In genomic region chr3:141466061-141466460, GRCm38 (mm10) we compare ENCODE assay signal across 9 mouse cellular contexts. TPM values are rescaled to one million over a fixed set of nuclear protein-coding genes. Genes with fewer than 3 reads are reported as not detected.
DNase-seq lines count a peak whose midpoint lies in the region; ATAC-seq and TF ChIP-seq lines count a peak whose summit lies in the region.
"Had no signal": no experiment of that assay in that cellular context is flagged by ENCODE, and none has a peak within 500 bp of the region (broad histone marks: within the 10 kb centered on the region; RNA-seq: fewer than 3 reads in every experiment).

No protein-coding gene starts in this region.

- H3K9ac ChIP-seq in heart, embryonic 13.5 days: peak overlapping the region; percentile 82

- H3K4me2 ChIP-seq in heart, embryonic 13.5 days: peak overlapping the region; percentile 93

- H3K36me3 ChIP-seq in heart, embryonic 13.5 days: no peaks in the 10 kb centered on the region
- no peaks in the 10 kb centered on the region for H3K36me3 ChIP-seq in small intestine, adult 2 months (ENCODE audit: control insufficient read depth, insufficient read depth, low read length)

- WGBS in heart, embryonic 13.5 days: under 1% methylated on average over 20 of the region's 20 CpGs
- WGBS in small intestine, adult 2 months: 6% methylated on average over 20 of the region's 20 CpGs

- peak overlapping the region; percentile 59 for H3K4me3 ChIP-seq in heart, embryonic 13.5 days
- H3K4me3 ChIP-seq in small intestine, adult 2 months (ENCODE audit: low read depth, low read length): peak overlapping the region; percentile 59

- no peak for ATAC-seq in heart, embryonic 13.5 days (ENCODE audit: extremely low read depth, insufficient number of reproducible peaks, low FRiP score, low TSS enrichment)
- peak; percentile 53 for ATAC-seq in megakaryocyte progenitor cell, adult 5-6 weeks (replicated peaks; ENCODE audit: poor library complexity)

- DNase-seq in heart, postnatal 4 days: no peak
- DNase-seq in cerebellum, postnatal 10 days: peak; percentile 68 to 70
- DNase-seq in frontal cortex, postnatal 36 days (ENCODE audit: low spot score in 2 of 2): peak; percentile 63
- peak; percentile 52 to 63 for DNase-seq in kidney, postnatal 4 days
- DNase-seq in thymus, postnatal 14 days: no peak

- H3K27me3 ChIP-seq in heart, embryonic 13.5 days (replicated peaks): peaks cover 36% of the 10 kb centered on the region
- H3K27me3 ChIP-seq in small intestine, adult 2 months (ENCODE audit: control insufficient read depth, insufficient read depth, low read length): peaks cover 7% of the 10 kb centered on the region
- H3K27me3 ChIP-seq: CH12.LX had no signal

- TF ChIP-seq CTCF in small intestine, adult 2 months (IDR thresholded peaks at IDR 0.05; ENCODE audit: extremely low read depth, insufficient read length, insufficient replicate concordance, low read depth, low read length): no peak

- no peaks in the 10 kb centered on the region for H3K9me3 ChIP-seq in heart, embryonic 13.5 days

- H3K27ac ChIP-seq in heart, embryonic 13.5 days (replicated peaks): peak overlapping the region; percentile 73
- no peak overlapping the region for H3K27ac ChIP-seq in small intestine, adult 2 months (ENCODE audit: insufficient read depth, low read depth, low read length)

- peaks cover 22% of the 10 kb centered on the region for H3K4me1 ChIP-seq in heart, embryonic 13.5 days
- H3K4me1 ChIP-seq in small intestine, adult 2 months (ENCODE audit: control insufficient read depth, insufficient read depth, insufficient read length, low read length): no peaks in the 10 kb centered on the region

- TF ChIP-seq POLR2A in small intestine, adult 2 months (IDR thresholded peaks at IDR 0.05; ENCODE audit: low read depth, low read length): no peak

RNA-seq across cellular contexts. Expression of gene Unc5c, which starts 1.0 kb away (rescaled TPM):
- 3.2 and 4.8 TPM in 2 replicates for polyA plus RNA-seq in heart, embryonic 13.5 days (2015; fragmentation: Nextera tagmentation; extraction: Ambion mirVana)
- total RNA-seq in heart, postnatal 4 days (2021): 1 to 10 TPM in 1 of 2 experiments, under 1 TPM in 1; 0.86 to 1.1 TPM
- total RNA-seq in megakaryocyte progenitor cell, adult 5-6 weeks (2015): not detected in 2 replicates
- total RNA-seq in megakaryocyte progenitor cell, adult 5-6 weeks (2017): not detected in 2 replicates
- polyA plus RNA-seq in small intestine, adult 2 months (2012; rRNA removed): 0.06 and 0.15 TPM in 2 replicates
- total RNA-seq: CH12.LX had no signal

Comparison
In these comparisons a context has a peak if more than half of its experiments do, and no peak if none do; other contexts are left out.
1. DNase-seq: peak in cerebellum, postnatal 10 days (2 of 2), frontal cortex, postnatal 36 days (2 of 2) and kidney, postnatal 4 days (2 of 2); none in heart, postnatal 4 days (single experiment) and thymus, postnatal 14 days (single experiment).